Comparison of ENCODE assay signal across 11 mouse cellular contexts in the genomic region with DNA sequence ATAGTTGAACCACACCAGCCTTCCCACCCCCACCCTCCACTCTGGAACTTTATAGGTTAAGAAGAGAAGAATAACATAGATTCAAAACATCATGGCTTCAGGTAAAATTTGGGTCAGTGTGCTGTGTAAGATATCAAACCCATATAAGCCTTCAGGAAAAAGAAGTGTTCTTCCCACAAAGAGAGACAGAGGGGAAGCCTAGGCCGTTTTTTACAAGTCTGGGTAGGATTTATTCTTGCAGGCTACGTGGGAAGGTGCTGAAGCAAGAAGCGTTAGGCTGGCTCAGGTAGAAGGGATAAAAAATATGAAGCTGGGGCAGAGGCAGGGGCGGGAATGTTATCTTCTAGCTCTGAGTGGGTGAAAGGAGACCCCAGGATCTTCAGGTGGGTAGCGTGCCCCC.
DNase-seq lines count a peak whose midpoint lies in the region; ATAC-seq lines count a peak whose summit lies in the region.
"Had no signal": no experiment of that assay in that cellular context is flagged by ENCODE, and none has a peak within 500 bp of the region (broad histone marks: within the 10 kb centered on the region; RNA-seq: fewer than 3 reads in every experiment).

No protein-coding gene starts in this region.

- intact Hi-C loops in left cerebral cortex, postnatal 4 days (cut with DNase I), result no loop called here

- H3K36me3 ChIP-seq in forebrain, embryonic 13.5 days (ENCODE audit: poor library complexity, severe bottlenecking), result no peaks in the 10 kb centered on the region
- no peaks in the 10 kb centered on the region for H3K36me3 ChIP-seq in limb, embryonic 11.5 days (ENCODE audit: control insufficient read depth, insufficient read depth, low read length)
- no peaks in the 10 kb centered on the region for H3K36me3 ChIP-seq in neural tube, embryonic 13.5 days

- no peak overlapping the region for H3K4me3 ChIP-seq in forebrain, embryonic 13.5 days
- no peak overlapping the region for H3K4me3 ChIP-seq in limb, embryonic 11.5 days (ENCODE audit: low read depth, low read length)
- H3K4me3 ChIP-seq in neural tube, embryonic 13.5 days, result no peak overlapping the region

- H3K9ac ChIP-seq in forebrain, embryonic 13.5 days, result peak overlapping the region; percentile 57
- no peak overlapping the region for H3K9ac ChIP-seq in limb, embryonic 11.5 days (ENCODE audit: low read length)
- H3K9ac ChIP-seq in neural tube, embryonic 13.5 days, result no peak overlapping the region

- ATAC-seq in forebrain, embryonic 13.5 days, result no peak
- no peak for ATAC-seq in limb, embryonic 11.5 days (ENCODE audit: insufficient number of reproducible peaks, low FRiP score, low TSS enrichment, low read depth)
- no peak for ATAC-seq in neural tube, embryonic 13.5 days (ENCODE audit: low read depth)

- H3K27me3 ChIP-seq in forebrain, embryonic 13.5 days, result no peaks in the 10 kb centered on the region
- H3K27me3 ChIP-seq in limb, embryonic 11.5 days (ENCODE audit: control insufficient read depth, insufficient read depth, low read length), result no peaks in the 10 kb centered on the region
- H3K27me3 ChIP-seq in neural tube, embryonic 13.5 days, result no peaks in the 10 kb centered on the region; the same call in 1 of the 2 replicates

- H3K4me1 ChIP-seq in forebrain, embryonic 13.5 days, result peaks cover 48% of the 10 kb centered on the region
- peaks cover 32% of the 10 kb centered on the region for H3K4me1 ChIP-seq in limb, embryonic 11.5 days (ENCODE audit: control insufficient read depth, insufficient read depth, low read length)
- H3K4me1 ChIP-seq in neural tube, embryonic 13.5 days (replicated peaks), result peaks cover 53% of the 10 kb centered on the region

- H3K27ac ChIP-seq in forebrain, embryonic 13.5 days, result peak overlapping the region; percentile 91
- H3K27ac ChIP-seq in limb, embryonic 11.5 days (replicated peaks; ENCODE audit: low read depth, low read length), result no peak overlapping the region
- H3K27ac ChIP-seq in neural tube, embryonic 13.5 days (replicated peaks), result peak overlapping the region; percentile 90

- WGBS in forebrain, embryonic 13.5 days, result 16% methylated on average over 5 of the region's 5 CpGs
- WGBS in limb, embryonic 11.5 days, result 26% methylated on average over 5 of the region's 5 CpGs
- WGBS in neural tube, embryonic 13.5 days, result 13% methylated on average over 5 of the region's 5 CpGs

- no peaks in the 10 kb centered on the region for H3K9me3 ChIP-seq in forebrain, embryonic 13.5 days (replicated peaks)
- no peaks in the 10 kb centered on the region for H3K9me3 ChIP-seq in limb, embryonic 11.5 days (ENCODE audit: control insufficient read depth, low read length)
- H3K9me3 ChIP-seq in neural tube, embryonic 13.5 days, result no peaks in the 10 kb centered on the region

- DNase-seq in frontal cortex, postnatal 36 days (ENCODE audit: low spot score in 2 of 2), result peak; percentile 3 to 23
- DNase-seq in frontal cortex, postnatal 10 days (ENCODE audit: low spot score in 2 of 2), result no peak
- no peak for DNase-seq in limb, embryonic 11.5 days (ENCODE audit: low spot score)
- no peak for DNase-seq in cerebellum, adult 18-20 months
- DNase-seq in left cerebral cortex, postnatal 4 days, result no peak
- DNase-seq in layer of hippocampus, adult 18-20 months (ENCODE audit: low spot score in 2 of 2), result no peak
- DNase-seq: gastrocnemius, postnatal 14 days; lung, postnatal 14 days; thymus, postnatal 14 days had no signal

- H3K4me2 ChIP-seq in forebrain, embryonic 13.5 days, result peak overlapping the region; percentile 55
- peak overlapping the region; percentile 43; the same call in 1 of the 2 replicates for H3K4me2 ChIP-seq in limb, embryonic 11.5 days (ENCODE audit: low read depth, severe bottlenecking)
- H3K4me2 ChIP-seq in neural tube, embryonic 13.5 days, result peak overlapping the region; percentile 49

Comparison
In these comparisons a context has a peak if more than half of its experiments do, and no peak if none do; other contexts are left out.
1. DNase-seq: peak in frontal cortex, postnatal 36 days (2 of 2); none in frontal cortex, postnatal 10 days (0 of 2), limb, embryonic 11.5 days (single experiment), cerebellum, adult 18-20 months (0 of 2), left cerebral cortex, postnatal 4 days (single experiment) and layer of hippocampus, adult 18-20 months (0 of 2).
2. Peak in every context shown above with its lines, with median percentiles within 50 percentile points of each other: H3K4me2 ChIP-seq.